Mouse (Mus musculus) granulocyte monocyte progenitor cell, adult 5-6 weeks (primary cell): ENCODE measurements around the gene Glipr1. TPM values are rescaled to one million over a fixed set of nuclear protein-coding genes. Genes with fewer than 3 reads are reported as not detected.
"Not testable (repeated sequence)": the region's sequence is repeated elsewhere in the genome, so short reads cannot be mapped to it uniquely, and the experiment has no call there.

Experiments used
- ATAC-seq: replicated peaks from 2 replicates; pipeline ENCODE4 v1.8.0; 2016; ENCODE audit warnings: mild to moderate bottlenecking, moderate TSS enrichment, inconsistent platforms; ENCODE audit not compliant: poor library complexity, severe bottlenecking
- total RNA-seq, 2 experiments: library from RNA; stranded (forward) in 1 of 2; stranded (reverse) in 1 of 2; fragments of 200-712, 200-1000 nt in 1 of 2; fragments of >200 nt in 1 of 2; fragmentation: Nextera tagmentation in 1 of 2; gene quantifications; 2 replicates each; pipeline ENCODE4 v1.2.3; 2014 to 2017

The Glipr1 gene
- 496 and 560 TPM in 2 replicates for total RNA-seq (2014; fragmentation: Nextera tagmentation)
- total RNA-seq (2017) = 506 and 574 TPM in 2 replicates

DNA sequence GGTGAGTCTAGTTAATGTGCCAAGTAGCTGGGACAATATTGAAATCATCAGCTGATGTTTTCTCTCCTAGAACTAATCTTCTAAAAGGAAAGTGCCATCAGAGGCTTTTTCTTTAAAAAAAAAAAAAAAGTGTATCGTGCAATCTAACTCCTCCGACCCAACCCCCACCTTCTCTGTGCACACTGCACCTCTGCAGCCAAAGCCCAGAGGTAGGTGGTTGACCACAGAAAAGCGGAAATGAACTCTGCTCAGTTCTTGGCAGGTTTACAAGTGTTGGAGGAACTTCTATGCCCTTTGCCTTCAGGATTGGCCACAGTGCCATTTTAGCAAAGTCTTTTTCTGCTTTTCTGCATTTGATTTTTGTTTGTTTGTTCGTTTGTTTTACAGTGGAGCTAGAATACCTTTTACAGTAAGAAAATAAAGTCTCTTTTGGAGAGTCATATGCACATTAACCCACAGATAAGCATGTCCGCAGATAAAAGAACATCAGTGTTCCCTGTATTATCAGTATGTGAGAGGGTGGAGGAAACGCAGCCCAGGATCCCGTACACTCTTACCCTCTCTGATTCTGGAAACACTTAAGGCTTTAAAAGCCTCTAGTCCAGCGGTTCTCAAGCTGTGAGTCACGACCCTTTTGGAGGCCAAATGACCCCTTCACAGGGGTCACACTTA, at the start of gene Glipr1:
TSS of gene Glipr1 (minus strand) at position 88 of the 672 bp plus-strand sequence.
- peak; percentile 67 for ATAC-seq

DNA sequence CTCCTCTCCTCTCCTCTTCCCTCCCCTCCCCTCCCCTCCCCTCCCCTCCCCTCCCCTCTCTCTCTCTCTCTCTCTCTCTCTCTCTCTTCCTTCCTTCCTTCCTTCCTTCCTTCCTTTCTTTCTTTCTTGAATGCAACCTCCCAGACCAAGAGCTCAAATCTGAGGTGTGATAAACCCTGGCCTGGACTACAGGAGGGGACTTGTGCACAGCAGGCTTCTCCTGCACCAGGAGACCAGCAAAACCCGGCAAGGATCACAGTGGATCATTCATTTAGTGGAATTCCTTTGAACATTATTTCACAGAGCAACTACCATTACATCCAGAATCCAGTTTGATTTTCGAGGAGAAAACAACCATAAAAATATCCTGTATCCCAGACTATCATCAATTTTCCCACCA, 49.5 kb upstream of the Glipr1 start:
- peak; percentile 90 for ATAC-seq

DNA sequence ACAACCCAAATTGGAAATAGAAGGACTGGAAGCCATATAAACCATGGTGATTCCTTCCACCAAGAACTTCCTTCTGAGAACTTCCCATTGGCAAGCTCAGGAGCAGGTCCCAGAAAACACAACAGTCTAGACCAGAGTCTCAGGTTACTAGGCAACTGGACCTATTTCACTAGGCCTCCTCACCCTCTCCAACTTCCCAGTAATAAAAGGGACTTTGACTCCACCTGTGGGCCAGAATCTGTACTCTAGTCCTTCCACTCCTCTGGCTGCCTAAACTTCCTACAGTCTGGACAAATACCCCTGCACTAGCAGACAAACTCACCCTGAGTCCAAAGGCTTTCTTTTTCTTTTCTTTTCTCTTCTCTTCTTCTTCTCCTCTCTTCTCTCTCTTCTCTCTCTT, 48.8 kb upstream of the Glipr1 start:
- ATAC-seq = peak; percentile 96

DNA sequence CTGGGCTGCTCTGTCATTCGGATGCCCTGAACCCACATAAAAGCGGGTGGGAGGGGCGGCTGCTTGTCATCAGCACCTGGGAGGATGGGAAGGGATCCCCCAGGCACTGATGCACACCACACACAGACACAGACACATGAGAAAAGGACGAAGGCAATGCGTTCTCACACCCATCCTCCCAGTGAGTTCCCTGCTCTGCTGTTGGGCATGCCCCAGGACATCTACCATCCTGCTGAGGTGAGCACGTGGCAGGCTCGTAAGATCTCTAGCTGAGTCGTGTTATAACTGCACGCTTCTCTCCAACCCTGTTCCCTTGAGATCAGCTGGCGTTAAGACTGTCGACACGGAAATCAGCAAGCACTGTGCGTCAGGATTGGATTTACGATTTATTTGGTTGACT, 41.9 kb upstream of the Glipr1 start:
- not testable (repeated sequence) for ATAC-seq

DNA sequence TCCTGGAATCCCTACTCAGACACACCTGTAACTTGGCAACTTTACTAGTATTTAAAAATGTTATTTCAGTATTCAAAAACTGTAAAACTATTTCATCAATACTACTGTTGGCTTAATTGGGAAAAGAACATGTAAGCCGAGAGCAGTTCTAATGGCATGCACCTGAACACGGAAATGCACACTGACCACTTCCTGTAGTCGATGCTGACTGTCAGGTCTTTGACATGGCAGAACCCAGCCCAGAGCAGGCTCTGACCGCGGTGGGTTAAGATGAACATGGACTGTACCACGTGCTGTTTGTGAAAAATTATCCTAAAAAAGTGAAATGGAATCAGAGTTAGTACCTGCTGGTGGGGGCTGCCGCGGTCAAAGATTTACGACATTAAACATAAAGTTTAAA, 41.1 kb upstream of the Glipr1 start:
- peak; percentile 67 for ATAC-seq

DNA sequence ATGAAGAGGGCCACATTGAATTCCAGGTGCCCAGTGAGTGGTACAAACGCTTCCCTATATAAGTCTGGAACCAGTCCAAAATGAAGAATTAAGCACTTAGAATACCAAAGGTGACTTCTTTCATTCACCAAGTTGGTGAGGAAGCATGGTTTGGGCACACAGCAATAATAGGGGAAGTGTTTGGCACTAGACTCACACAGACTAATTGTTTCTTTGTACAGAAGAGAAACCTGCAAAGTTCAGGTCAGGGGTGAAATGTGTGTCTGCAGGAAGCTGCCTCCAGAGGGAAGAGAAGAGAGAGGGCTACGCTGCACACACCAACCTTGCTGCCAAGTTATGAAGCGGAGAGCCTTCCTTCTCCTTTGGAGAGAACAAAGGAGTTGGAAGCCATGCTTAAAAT, 26.3 kb upstream of the Glipr1 start:
- peak; percentile 46 for ATAC-seq

DNA sequence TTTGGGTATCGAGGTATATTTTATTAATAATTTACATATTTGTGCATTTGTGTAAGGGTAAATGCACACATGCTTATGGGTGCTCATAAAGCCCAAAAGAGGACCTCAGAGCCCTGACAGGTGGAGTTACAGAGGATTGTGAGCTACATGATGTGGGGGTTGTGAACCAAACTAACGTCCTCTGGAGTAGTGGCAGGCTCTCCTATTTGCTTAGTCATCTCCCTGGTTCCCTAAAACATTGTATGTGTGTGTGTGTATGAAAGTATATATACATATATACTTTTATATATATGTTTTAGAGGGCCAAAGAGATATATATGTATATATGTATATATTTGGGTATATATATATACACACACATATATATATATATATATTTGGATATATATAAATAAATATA, 21.2 kb upstream of the Glipr1 start:
- peak; percentile 79 for ATAC-seq

DNA sequence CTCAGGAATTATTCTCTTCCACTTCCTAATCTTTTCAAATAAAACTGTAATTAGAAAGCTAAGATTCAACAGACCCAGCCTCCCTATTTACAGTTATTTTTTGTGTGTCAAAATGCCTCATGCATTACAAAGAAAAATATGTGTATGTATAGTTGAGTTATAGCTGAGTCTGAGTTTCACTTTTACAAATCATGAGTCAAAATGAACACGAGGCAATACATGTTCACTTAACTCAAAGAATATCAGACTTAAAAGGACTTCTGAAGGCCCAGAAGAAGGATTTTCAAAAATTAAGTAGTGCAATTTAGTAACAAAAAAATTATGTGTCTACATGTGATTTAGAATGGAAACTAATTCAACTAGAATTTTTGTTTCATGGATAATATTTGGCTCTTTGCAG, 7.1 kb upstream of the Glipr1 start:
- not testable (repeated sequence) for ATAC-seq

DNA sequence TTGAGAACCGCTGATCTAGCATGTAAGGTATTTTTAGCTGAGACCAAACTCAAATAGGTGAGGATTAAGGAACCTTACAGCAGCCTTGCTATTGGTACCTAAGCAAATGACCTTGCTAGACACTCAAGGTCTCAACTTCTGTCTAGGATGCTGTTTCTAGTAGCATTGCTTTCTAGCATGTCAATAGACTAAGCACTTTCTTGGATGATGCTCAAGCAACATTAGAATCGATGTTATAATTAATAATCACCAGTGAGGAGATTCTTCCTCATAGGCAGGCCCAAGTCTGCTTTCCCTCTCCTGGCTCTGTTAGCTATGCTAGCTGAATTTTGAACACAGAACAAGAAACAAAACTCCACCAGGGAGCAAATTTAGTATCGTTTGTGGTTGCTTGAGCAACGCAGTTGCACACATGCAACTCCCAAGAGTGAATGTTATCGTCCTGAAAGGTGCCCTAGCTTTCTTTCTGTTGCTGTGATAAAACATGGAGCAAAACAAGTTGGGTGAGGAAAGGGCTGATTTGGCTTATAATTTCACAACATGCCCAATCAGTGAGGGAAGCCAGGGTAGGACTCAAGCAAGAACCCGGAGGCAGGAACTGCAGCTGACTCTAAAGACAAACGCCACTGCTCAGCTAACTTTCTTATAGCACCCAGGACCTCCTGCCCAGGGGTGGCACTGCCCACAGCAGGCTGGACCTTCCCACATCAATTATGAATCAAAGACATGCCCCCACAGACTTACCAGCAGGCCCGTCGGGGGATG, 493 bp downstream of the Glipr1 start:
- ATAC-seq = peak; percentile 60

DNA sequence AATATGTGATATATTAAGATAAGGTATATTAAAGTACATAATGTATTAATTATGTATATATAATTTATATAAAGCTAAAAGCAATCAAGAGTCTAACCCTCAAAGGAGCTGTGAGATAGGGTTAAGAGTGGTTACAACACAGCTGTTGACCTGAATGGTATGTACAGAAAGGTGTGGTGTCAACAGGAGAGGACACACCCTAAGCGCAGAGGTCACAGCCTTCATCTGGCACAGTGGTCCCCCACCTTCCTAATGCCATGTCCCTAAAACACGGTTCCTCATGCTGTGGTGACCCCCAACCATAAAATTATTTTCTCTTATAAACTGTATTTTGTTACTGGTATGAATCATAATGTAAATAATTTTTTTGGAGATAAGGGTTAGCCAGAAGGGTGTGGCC, 1.1 kb downstream of the Glipr1 start:
- ATAC-seq = no peak

DNA sequence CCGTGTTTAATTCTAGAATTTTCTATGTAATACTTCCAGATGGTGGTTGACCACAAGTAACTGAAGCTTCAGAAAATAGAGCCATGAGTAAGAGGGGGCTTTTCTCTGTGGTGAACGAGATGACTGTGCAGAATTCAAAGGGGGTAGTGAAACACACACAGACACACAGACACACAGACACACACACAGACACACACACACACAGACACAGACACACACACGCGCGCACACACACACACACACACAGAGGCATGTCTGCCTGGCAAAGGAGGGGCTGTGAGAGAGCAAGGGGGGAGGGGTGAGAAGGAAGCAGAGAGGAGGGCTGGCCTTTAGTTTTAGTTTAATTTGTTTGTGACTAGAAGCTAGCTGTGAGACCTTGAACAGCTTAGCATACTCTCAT, 1.9 kb downstream of the Glipr1 start:
- ATAC-seq = peak; percentile 34

DNA sequence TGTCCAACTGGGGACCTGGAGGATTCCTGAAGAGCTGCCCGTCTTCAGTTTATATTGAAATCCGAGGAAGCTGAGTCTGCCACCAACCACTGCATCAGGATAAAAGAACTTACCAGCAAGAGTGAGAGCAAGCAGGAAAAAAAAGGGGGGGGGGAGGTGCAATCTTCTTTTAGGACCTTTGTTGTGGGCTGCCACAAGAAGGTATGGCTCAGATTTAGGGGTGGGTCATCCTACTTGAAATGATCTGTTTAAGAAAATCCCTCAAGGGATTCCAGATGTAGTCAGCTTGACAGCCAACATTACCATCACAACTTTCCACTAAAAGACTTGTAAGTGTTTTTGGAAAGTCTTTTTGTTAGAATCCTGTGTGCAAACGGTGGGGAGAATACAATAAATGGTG, 2.7 kb downstream of the Glipr1 start:
- ATAC-seq = no peak

DNA sequence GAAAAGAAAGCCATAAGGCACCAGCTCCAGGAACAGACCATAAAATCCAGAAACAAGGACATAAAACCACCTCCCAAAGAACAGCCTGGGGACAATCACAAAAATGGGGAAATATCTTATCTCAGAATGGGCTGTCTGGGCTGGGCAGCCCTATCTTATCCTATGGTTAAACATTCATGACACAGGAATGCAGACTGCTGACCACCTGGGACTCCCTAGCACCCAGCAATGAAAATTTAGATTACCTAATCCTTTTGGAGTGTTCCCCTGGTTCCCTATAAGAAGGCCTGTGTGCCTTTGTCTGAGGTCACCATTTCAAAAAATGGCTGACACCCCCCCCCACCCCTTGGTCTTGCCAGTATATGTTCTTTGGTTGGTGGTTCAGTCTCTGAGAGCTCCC, 4.8 kb downstream of the Glipr1 start:
- ATAC-seq = no peak

DNA sequence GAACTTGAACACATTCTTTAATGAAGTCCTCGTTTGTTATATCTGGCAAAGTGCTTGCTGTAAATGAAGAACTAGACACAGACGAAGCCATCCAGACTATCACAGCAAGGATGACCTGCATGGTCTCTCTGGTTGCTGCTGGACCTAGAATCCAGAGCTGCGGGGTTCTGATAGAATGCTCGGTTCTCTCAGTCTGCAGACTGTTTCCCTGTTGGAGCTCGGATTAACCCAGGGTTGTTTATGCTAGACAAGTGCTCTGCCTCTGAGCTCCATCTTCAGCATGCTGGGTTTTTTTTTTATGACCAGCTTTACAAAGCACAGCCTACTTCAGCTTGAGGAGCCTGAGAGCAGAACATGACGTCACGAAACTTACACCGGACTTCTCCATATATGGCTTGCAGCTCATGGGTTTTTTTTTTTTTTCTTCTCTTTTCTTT, 5.5 kb downstream of the Glipr1 start:
- ATAC-seq = peak; percentile 38

DNA sequence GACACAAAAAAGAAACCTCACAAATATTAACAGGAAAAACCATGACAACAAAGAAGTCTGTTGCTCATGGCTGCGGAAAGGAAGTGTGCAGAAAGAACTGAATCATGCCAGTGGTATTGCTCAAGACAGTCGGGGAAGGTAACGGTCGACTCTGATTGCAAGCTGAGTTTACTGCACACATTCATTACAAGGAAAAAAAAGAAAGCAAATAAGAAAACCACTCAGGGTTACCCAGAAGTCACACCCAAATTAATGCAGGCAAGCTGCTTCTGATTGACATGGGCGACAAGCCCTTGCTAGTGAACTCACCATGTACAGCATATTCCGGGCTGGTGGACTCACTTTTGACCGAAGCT, 5.9 kb downstream of the Glipr1 start:
- ATAC-seq = peak; percentile 49

DNA sequence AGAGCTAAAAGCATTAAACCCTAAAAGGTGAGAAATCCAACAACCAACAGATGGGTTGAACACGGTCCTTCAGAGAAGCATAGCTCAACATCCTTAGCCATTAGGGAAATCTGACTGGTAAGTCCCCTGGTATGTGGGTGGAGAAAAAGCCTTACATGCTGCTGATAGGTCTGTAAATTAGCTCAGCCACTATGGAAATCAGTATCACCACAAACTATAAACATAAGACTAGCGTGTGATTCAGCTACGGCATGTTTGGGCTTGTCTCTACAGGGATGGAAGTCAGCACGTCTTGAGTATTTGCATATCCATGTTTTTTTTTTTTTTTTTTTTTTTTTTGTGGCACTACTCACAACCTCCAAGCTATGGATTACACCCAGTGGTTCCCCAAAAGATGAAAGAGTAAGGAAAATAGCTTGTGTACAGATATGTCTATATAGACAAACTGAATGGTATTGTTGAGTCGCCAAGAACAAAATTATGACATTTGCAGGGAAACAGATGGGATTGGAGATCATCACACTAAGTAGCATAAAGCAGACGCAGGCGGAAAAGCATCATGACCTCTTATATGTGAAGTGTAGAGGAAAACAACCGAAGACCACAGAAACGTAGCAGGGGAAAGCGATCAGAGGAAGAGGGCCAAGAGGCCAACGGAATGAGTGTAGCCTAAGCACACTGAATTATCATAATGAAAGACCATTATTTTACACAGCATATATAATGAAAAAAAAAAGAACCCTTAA, 6.5 kb downstream of the Glipr1 start:
- peak; percentile 19 for ATAC-seq

DNA sequence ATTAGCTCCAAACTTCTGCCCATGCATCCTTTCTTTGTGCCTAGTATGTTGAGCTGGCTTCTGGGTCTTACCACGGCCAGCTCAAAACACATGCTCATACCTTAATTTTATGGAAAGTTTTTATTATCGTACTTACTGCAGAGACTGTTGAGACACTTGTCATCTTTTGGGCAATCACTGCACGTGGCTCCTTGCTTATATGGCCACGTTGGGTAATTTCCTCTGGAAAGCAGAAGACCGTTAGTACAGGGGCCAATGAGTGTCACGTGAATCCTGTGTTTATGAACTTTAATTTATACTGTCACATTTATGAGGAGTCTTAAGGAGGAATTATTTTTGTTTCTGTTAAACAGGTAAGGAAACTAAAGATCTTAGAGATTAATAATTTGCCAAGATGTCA, 16.0 kb downstream of the Glipr1 start:
- peak; percentile 81 for ATAC-seq

DNA sequence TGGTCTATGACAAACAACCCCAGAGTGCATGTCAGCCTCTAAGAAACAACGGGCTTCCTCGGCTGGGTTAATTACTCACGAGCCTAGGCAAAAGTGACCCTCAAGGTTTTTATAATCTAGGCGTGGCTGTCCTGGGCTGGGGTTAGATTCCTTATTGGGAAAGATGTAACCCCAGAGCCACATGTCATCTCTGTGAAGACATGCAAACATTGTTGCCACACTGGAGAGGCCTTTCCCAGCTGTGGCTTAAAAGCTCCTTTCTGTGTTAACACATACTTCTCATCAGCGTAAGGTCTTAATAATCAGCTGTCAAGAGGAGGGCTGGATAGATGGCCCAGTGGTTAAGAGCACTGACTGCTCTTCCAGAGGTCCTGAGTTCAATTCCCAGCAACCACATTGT, 19.4 kb downstream of the Glipr1 start:
- ATAC-seq = peak; percentile 57

DNA sequence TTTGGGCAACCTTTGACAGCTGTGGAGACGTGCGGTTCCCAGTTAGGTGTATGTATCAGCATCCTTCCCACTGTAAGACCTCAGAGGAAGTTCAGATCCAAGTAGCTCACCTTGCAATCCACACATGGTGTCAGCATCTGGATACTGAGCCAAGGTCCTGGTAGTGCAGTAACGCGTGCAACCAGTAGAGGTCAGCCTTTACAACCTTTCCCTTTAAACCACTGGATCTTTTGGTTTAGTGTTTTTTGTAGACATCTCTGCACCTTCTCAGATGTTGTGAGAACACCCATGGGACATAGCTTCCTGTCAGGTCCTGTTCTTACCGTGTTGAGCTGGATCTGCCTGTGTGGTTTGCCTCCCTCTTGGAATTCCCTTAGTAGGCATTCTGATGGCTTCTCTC, 24.8 kb downstream of the Glipr1 start:
- peak; percentile 76 for ATAC-seq

DNA sequence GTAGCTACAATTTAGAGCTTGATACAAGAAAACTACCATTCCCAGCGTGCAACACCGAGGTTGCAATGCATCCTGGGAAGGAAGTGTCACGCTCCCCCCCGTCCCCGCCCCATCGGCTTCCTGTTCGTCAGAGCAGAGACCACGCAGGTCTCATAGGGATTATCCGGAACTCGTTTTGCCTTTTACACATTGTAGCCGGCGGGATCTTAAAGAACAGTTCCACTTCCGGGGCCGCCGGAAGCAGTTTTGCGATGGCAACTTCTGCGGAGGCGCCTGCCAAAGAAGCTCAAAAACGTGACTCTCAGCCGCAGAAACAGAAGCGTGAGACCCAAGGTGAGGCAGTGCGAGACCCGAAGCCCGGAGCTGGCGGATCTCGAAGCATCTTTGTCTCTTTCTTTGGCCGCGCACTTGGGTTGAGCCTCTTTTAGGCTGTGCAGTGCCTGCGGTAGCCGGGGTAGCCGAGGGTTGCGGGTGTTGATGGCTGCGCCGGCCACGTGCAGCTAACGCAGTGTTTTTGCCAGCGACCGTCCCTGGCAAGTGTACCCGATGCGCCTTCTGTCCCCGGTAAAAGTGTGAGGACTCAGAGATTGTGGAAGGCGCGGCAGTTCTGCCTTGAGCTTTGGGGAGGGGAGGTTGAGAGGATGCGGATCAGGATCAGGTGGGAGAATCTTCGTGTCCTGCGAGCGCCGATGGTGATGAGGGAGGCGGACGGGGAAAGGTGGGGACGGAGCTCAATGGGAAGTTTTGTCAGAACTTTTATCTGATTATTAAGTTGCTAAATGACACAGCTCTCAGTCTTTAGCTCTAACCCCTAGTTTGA, 29.7 kb downstream of the Glipr1 start, which contains the start of gene Krr1:
TSS of gene Krr1 (plus strand) at position 123 of the 820 bp plus-strand sequence.
- ATAC-seq = peak; percentile 98
